In the genomic region with DNA sequence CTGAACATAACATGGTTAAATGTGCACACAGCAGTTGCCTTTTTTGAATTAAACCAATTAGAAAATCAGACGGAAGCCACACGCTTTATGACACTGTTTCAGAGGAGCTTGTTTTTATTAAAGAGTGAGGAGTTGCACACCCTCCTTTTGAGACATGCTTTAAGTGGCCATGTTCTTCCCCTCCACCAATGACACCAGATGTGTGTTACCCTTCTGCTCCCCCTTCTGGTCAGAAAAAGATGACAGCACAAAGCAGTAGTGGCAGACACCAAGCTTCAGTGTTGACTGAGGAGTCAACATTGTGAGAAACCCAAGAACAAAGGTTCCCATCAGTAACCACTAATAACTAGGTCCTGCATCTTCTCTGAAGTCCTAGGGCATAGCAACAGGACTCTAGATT, we compare ENCODE assay signal across 8 mouse cellular contexts. TPM values are rescaled to one million over a fixed set of nuclear protein-coding genes. Genes with fewer than 3 reads are reported as not detected.
DNase-seq lines count a peak whose midpoint lies in the region; ATAC-seq and TF ChIP-seq lines count a peak whose summit lies in the region.

No protein-coding gene starts in this region.

- ATAC-seq in activated CD4-positive, CD25-positive, alpha-beta regulatory T cell, adult 4 months, result peak; percentile 84
- ATAC-seq in forebrain, embryonic 13.5 days, result peak; percentile 53
- ATAC-seq in kidney, embryonic 15.5 days (replicated peaks; ENCODE audit: low FRiP score), result 0 out of 2 replicates have a peak, but pooled peaks have one; percentile 33
- no peak for ATAC-seq in midbrain, postnatal 0 days (ENCODE audit: low FRiP score)

- no peak overlapping the region for H3K4me2 ChIP-seq in forebrain, embryonic 13.5 days
- H3K4me2 ChIP-seq in kidney, embryonic 15.5 days, result no peak overlapping the region
- H3K4me2 ChIP-seq in midbrain, postnatal 0 days (ENCODE audit: low read depth, low read length, poor library complexity, severe bottlenecking), result no peak overlapping the region

- 78% methylated on average over 2 of the region's 2 CpGs for WGBS in forebrain, embryonic 13.5 days
- WGBS in kidney, embryonic 15.5 days, result 79% methylated on average over 2 of the region's 2 CpGs
- WGBS in midbrain, postnatal 0 days, result 82% methylated on average over 2 of the region's 2 CpGs

- H3K9ac ChIP-seq in forebrain, embryonic 13.5 days, result no peak overlapping the region
- no peak overlapping the region for H3K9ac ChIP-seq in kidney, embryonic 15.5 days
- no peak overlapping the region for H3K9ac ChIP-seq in midbrain, postnatal 0 days (replicated peaks; ENCODE audit: low read length, poor library complexity, severe bottlenecking)

- TF ChIP-seq CTCF in left cerebral cortex, adult 2 months (IDR thresholded peaks at IDR 0.05), result peak; percentile 54
- peak; percentile 62 for TF ChIP-seq CTCF in midbrain, postnatal 0 days (IDR thresholded peaks at IDR 0.05)

- no peaks in the 10 kb centered on the region for H3K4me1 ChIP-seq in forebrain, embryonic 13.5 days
- no peaks in the 10 kb centered on the region for H3K4me1 ChIP-seq in kidney, embryonic 15.5 days
- no peaks in the 10 kb centered on the region for H3K4me1 ChIP-seq in midbrain, postnatal 0 days (ENCODE audit: insufficient read depth, low read length)

- peak overlapping the region; percentile 53 for H3K27ac ChIP-seq in left cerebral cortex, adult 2 months
- no peak overlapping the region for H3K27ac ChIP-seq in forebrain, embryonic 13.5 days
- no peak overlapping the region for H3K27ac ChIP-seq in kidney, embryonic 15.5 days
- no peak overlapping the region for H3K27ac ChIP-seq in midbrain, postnatal 0 days (ENCODE audit: low read depth, low read length)

- peak in 1 of 2 experiments; percentile 11 for DNase-seq in left cerebral cortex, adult 2 months (ENCODE audit: extremely low spot score in 1 of 2, low spot score in 2 of 2)
- DNase-seq in left cerebral cortex, postnatal 36 days (ENCODE audit: low spot score in 2 of 2), result no peak
- DNase-seq in CD4-positive, CD25-positive, alpha-beta regulatory T cell, adult 2 months (ENCODE audit: low read depth, low spot score), result peak; percentile 78
- DNase-seq in midbrain, postnatal 0 days (ENCODE audit: low spot score), result peak; percentile 20
- DNase-seq in cerebellum, adult 11 months, result no peak

- H3K9me3 ChIP-seq in forebrain, embryonic 13.5 days (replicated peaks), result no peaks in the 10 kb centered on the region
- no peaks in the 10 kb centered on the region for H3K9me3 ChIP-seq in kidney, embryonic 15.5 days (replicated peaks)
- no peaks in the 10 kb centered on the region for H3K9me3 ChIP-seq in midbrain, postnatal 0 days (ENCODE audit: low read length)

- H3K27me3 ChIP-seq in forebrain, embryonic 13.5 days, result no peaks in the 10 kb centered on the region
- no peaks in the 10 kb centered on the region for H3K27me3 ChIP-seq in kidney, embryonic 15.5 days
- no peaks in the 10 kb centered on the region for H3K27me3 ChIP-seq in midbrain, postnatal 0 days (ENCODE audit: insufficient read depth, low read length)

- no peak overlapping the region for H3K4me3 ChIP-seq in left cerebral cortex, adult 2 months
- H3K4me3 ChIP-seq in forebrain, embryonic 13.5 days, result no peak overlapping the region
- H3K4me3 ChIP-seq in kidney, embryonic 15.5 days (replicated peaks), result no peak overlapping the region
- no peak overlapping the region for H3K4me3 ChIP-seq in midbrain, postnatal 0 days (ENCODE audit: low read depth, low read length)

- intact Hi-C loops in left cerebral cortex, adult 2 months (cut with DNase I), result no loop called here
- intact Hi-C loops in left cerebral cortex, postnatal 36 days (cut with DNase I), result loop anchor here (5.0 to 10.0 kb wide), 2 partner anchors 97 to 309 kb away; partner anchors contain the start of genes Cobll1 and Grb14

- H3K36me3 ChIP-seq in forebrain, embryonic 13.5 days (ENCODE audit: poor library complexity, severe bottlenecking), result no peaks in the 10 kb centered on the region
- no peaks in the 10 kb centered on the region for H3K36me3 ChIP-seq in kidney, embryonic 15.5 days
- no peaks in the 10 kb centered on the region for H3K36me3 ChIP-seq in midbrain, postnatal 0 days (ENCODE audit: insufficient read depth, low read length)

RNA-seq across cellular contexts. Expression of gene Slc38a11, which starts 32.5 kb away (rescaled TPM):
- total RNA-seq in left cerebral cortex, adult 2 months (2021), result 1 to 10 TPM; 2.3 to 2.6 TPM
- total RNA-seq in left cerebral cortex, postnatal 36 days (2021), result 1 to 10 TPM; 1.7 to 2.1 TPM
- not detected for polyA plus RNA-seq in activated CD4-positive, CD25-positive, alpha-beta regulatory T cell, adult 4 months (2017; shearing (Covaris generic))
- polyA plus RNA-seq in forebrain, embryonic 13.5 days (2015; fragmentation: Nextera tagmentation; extraction: Ambion mirVana), result 0.80 and 1.1 TPM in 2 replicates
- 1.1 and 1.7 TPM in 2 replicates for polyA plus RNA-seq in kidney, embryonic 15.5 days (2015; fragmentation: Nextera tagmentation; extraction: Ambion mirVana)
- total RNA-seq in midbrain, postnatal 0 days (2014; rRNA removed), result 3.3 and 4.0 TPM in 2 replicates
- polyA plus RNA-seq in midbrain, postnatal 0 days (2015; fragmentation: Nextera tagmentation; extraction: Ambion mirVana), result 1.0 and 1.3 TPM in 2 replicates

Comparison
In these comparisons a context has a peak if more than half of its experiments do, and no peak if none do; other contexts are left out.
1. DNase-seq: peak in CD4-positive, CD25-positive, alpha-beta regulatory T cell, adult 2 months (single experiment) and midbrain, postnatal 0 days (single experiment); none in left cerebral cortex, postnatal 36 days (0 of 2) and cerebellum, adult 11 months (single experiment).